Mouse (Mus musculus): ENCODE data around the gene Gls2.
"Not testable (repeated sequence)": the region's sequence is repeated elsewhere in the genome, so short reads cannot be mapped to it uniquely, and the experiment has no call there.

The Gls2 gene

DNA sequence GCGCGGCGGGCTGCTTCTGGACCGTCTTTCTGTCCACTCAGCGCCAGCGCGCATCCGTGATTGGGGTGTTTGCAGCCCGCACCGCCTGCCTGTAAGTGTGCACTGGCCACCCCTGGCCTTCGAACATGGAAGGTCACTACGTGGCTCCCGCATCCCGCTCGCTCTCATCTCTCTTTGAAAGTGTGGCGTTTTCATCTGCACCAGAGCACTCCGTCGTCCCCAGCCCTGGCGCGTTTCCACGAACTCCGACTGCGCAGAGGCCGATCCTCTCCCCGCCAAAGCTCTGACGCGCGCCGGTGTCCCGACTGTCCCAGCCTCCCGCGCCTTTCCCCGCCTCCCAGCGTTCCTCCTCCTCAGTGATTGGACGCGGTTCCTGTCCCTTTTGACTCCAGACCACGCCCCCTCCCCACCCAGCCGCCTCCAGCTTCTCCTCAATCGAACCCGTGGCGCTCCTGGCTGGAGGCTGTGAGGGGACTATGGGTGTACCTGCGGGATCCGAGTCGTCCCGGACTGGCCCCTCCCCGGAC, at the start of gene Gls2:
TSS of gene Gls2 (plus strand) at position 434 of the 527 bp plus-strand sequence.
- peak; percentile 93 to 94 for DNase-seq

- DNase-seq = no peak
Observed at GRCm38 (mm10) chr10:128144961-128145360, 49.3 kb upstream of the Gls2 start.

GRCm38 (mm10) chr10:128148789-128149365, 45.4 kb upstream of the Gls2 start:
- DNase-seq = no peak

DNA sequence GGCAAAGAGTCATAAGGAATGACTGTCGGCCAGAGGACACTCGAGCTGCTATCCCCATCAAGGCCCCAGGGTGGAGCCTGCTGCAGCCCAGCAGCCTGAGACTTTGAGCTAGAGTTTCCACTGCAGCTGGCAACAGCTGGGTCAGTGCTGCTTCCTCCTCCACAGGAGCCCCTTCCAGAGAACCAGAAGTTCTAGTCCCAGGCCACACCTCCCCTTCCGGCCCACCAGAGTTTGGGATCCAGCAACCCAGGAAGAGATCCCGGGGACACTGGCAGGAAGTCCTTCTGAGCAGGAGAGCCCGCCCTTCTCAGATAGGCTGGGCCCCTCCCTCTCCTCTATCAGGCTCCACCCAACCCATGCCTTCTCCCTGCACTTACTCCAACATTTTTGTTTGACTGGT, 44.7 kb upstream of the Gls2 start:
- peak; percentile 8 to 37 for DNase-seq

GRCm38 (mm10) chr10:128150941-128151340, 43.3 kb upstream of the Gls2 start:
- DNase-seq = no peak

- DNase-seq = no peak
Observed at GRCm38 (mm10) chr10:128153978-128154377, 40.3 kb upstream of the Gls2 start.

- not testable (repeated sequence) for DNase-seq
Observed at GRCm38 (mm10) chr10:128165726-128166125, 28.5 kb upstream of the Gls2 start.

- DNase-seq = no peak
Observed at GRCm38 (mm10) chr10:128167091-128167490, 27.2 kb upstream of the Gls2 start.

DNA sequence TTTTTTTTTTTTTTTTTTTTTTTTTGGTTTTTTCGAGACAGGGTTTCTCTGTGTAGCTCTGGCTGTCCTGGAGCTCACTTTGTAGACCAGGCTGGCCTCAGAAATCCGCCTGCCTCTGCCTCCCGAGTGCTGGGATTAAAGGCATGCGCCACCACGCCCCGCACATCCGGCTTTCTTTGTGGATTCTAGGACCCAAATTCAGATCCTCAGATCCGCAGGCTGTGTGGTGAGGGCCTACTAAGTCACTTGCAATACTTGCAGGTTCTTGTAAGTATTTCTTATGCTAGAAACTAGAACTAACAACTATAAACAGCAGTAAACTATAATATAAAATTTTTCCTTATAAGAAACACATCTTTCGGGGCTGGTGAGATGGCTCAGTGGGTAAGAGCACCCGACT, 22.9 kb upstream of the Gls2 start:
- DNase-seq = not testable (repeated sequence)

GRCm38 (mm10) chr10:128175302-128175701, 19.0 kb upstream of the Gls2 start:
- DNase-seq = no peak

GRCm38 (mm10) chr10:128175996-128176755, 18.1 kb upstream of the Gls2 start:
- DNase-seq = peak; percentile 55 to 62

- no peak for DNase-seq
Observed at GRCm38 (mm10) chr10:128177316-128177715, 16.9 kb upstream of the Gls2 start.

DNA sequence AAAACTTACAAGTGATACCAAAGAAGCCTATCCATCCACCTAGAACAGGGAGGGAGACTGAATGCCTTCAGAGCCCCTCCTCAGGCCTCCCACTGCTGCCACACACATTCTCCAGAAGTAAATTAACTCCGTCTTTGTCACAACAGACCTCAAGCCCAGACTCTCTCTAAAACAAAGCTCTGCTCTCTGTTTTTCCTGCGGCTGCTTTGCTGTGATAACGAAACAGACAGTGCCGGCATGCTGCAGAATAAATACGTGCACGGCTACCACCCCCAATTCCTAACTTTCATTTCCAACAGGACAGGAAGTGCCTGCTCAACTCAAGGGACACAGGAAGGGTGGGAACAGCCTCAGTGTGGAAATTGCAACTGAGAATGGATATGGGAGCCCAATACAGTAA, 14.3 kb upstream of the Gls2 start, which contains the start of gene Rbms2:
TSS of gene Rbms2 (minus strand) at position 309 of the 400 bp plus-strand sequence.
- no peak for DNase-seq

- no peak for DNase-seq
Observed at GRCm38 (mm10) chr10:128184296-128184695, 10.0 kb upstream of the Gls2 start.

GRCm38 (mm10) chr10:128185277-128185940, 8.8 kb upstream of the Gls2 start:
- no peak for DNase-seq

GRCm38 (mm10) chr10:128185959-128186358, 8.3 kb upstream of the Gls2 start:
- peak; percentile 64 to 76 for DNase-seq

- DNase-seq = no peak
Observed at GRCm38 (mm10) chr10:128187181-128187605, 7.1 kb upstream of the Gls2 start.

DNA sequence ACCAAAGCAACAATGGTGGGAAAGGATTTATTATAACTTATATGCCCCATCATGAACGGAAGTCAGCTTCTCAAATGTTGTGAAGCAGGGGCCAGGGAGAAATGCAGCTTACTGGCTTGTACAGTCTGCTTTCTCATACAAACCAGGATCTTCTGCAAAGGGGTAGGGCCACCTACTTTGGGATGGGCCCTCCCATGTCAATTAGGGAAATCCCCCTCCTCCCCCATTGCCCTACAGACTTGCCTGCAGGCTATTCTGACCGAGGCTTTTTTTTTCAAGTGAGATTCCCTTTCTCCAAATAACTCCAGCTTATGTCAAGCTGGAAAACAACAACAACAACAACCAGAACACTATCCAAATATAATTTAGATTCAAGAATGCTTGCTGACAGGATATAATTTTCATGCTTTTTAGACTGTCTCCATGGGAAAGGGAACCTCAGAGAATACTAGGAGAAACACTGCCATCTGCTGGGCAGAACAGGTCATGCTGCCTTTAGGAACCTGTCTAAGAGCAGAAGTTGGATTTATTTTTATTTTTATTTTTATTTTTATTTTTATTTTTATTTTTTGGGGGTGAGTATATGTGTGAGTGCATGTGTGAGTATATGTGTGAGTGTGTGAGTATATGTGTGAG, 5.9 kb upstream of the Gls2 start:
- peak; percentile 64 to 66 for DNase-seq

DNA sequence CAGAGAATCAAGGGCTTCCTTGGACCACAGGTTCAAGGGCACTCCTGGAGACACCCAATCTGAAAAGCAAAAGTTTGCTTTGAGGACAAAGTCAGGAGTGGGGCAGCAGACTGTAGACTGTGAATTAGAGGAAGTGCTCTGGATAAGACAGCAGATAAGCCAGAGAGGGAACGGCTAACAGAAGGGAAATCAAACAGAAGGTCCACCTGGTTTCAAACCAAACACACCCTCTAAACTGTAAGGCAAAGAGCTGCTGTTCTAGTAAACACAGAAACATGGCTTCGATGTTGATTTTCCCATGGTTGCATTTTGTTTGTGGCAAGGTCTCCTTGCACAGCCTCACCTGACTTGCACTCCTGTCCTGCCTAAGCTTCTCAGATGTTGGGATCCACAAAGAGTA, 2.8 kb upstream of the Gls2 start:
- DNase-seq = no peak

DNA sequence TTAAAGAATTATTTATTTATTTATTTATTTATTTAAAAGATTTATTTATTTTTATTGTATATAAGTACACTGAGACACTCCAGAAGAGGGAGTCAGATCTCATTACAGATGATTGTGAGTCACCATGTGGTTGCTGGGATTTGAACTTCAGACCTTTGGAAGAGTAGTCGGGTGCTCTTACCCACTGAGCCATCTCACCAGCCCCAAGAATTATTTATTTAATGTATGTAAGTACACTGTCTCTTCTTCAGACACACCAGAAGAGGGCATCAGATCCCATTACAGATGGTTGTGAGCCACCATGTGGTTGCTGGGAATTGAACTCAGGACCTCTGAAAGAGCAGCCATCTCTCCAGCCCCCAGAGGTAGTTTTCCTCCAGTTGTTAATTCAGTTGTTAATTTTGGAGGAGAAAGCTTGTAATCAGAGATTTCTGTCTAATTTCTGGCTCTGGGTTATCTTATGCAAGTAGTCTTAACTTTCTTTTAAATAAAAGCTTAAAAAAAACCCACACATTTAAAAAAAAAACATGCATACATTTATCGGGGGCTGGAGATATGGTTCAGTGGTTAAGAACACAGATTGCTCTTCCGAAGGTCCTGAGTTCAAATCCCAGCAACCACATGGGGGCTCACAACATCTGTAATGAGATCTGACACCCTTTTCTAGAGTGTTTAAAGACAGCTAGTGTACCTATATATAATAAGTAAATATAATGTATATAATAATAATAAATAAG, 2.1 kb upstream of the Gls2 start:
- DNase-seq = not testable (repeated sequence)

DNA sequence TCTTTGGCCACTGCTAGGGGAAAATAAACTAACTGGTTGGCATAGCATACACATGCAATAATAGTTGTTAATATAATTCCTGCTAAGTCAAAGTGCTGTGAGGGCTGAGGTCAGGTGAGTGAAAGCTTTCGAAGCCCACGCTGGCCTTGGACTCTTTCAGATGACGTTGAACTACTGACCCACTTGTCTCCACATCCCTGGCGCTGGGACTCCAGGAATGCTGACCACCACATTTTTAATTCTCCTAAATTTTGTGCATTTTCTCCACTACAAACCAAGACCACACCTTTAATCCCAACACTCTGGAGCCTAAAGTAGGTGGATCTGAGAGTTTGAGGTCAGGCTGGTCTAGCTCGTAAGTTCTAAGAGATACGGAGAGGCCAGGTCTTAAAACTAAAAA, 1.1 kb upstream of the Gls2 start:
- no peak for DNase-seq

Measured in thymus, postnatal 36 days (tissue).